In genomic region chr9:99089904-99090303, GRCm38 (mm10) we compare ENCODE assay signal across 17 mouse cellular contexts. TPM values are rescaled to one million over a fixed set of nuclear protein-coding genes. Genes with fewer than 3 reads are reported as not detected.
"Had no signal": no experiment of that assay in that cellular context is flagged by ENCODE, and none has a peak within 500 bp of the region (broad histone marks: within the 10 kb centered on the region; RNA-seq: fewer than 3 reads in every experiment).

No protein-coding gene starts in this region.

- H3K9ac ChIP-seq: liver, embryonic 13.5 days; liver, postnatal 0 days; lung, embryonic 15.5 days; midbrain, embryonic 12.5 days had no signal

- DNase-seq: kidney, adult 11 months; kidney, adult 9 months; kidney, postnatal 10 days; kidney, postnatal 4 days; liver, embryonic 13.5 days; liver, postnatal 0 days; lung, postnatal 14 days; right cerebral cortex, postnatal 14 days had no signal

- ATAC-seq: midbrain, embryonic 16.5 days had no signal

- H3K36me3 ChIP-seq: limb, embryonic 10.5 days; lung, embryonic 15.5 days; midbrain, embryonic 12.5 days had no signal

- H3K27ac ChIP-seq: layer of hippocampus, adult 2 months; limb, embryonic 10.5 days; liver, embryonic 13.5 days; lung, embryonic 15.5 days; midbrain, embryonic 12.5 days had no signal

- H3K27me3 ChIP-seq: liver, embryonic 13.5 days; lung, embryonic 15.5 days; midbrain, embryonic 12.5 days had no signal

- H3K9me3 ChIP-seq: limb, embryonic 10.5 days; liver, embryonic 13.5 days; lung, embryonic 15.5 days; midbrain, embryonic 12.5 days had no signal

- H3K4me3 ChIP-seq: layer of hippocampus, adult 2 months; limb, embryonic 10.5 days; liver, embryonic 13.5 days; lung, embryonic 15.5 days; midbrain, embryonic 12.5 days had no signal

- H3K4me2 ChIP-seq: liver, embryonic 13.5 days; lung, embryonic 15.5 days; midbrain, embryonic 12.5 days had no signal

- H3K4me1 ChIP-seq: limb, embryonic 10.5 days; lung, embryonic 15.5 days had no signal

RNA-seq across cellular contexts. Expression of gene Gm1123, which starts 54.4 kb away (rescaled TPM):
- total RNA-seq: left cerebral cortex, adult 18-20 months; left cerebral cortex, postnatal 14 days; megakaryocyte-erythroid progenitor cell, adult 5-6 weeks had no signal
- polyA plus RNA-seq: limb, embryonic 10.5 days; liver, embryonic 13.5 days; liver, postnatal 0 days; lung, embryonic 15.5 days; midbrain, embryonic 12.5 days; neural tube, embryonic 14.5 days had no signal
